Mouse (Mus musculus) adrenal gland, postnatal 14 days (tissue): ENCODE measurements around the gene Bhlhe23. TPM values are rescaled to one million over a fixed set of nuclear protein-coding genes. Genes with fewer than 3 reads are reported as not detected.

ENCODE experiments used
- DNase-seq: peaks from one replicate; pipeline ENCODE4 v3.0.0; 2021; ENCODE audit warnings: mixed read lengths
- total RNA-seq: library from RNA; stranded (reverse); gene quantifications from 2 replicates; pipeline ENCODE4 v1.2.3, GENCODE M21; 2021

Gene Bhlhe23
- total RNA-seq, 1 experiment from 2014 or later: not detected

DNA sequence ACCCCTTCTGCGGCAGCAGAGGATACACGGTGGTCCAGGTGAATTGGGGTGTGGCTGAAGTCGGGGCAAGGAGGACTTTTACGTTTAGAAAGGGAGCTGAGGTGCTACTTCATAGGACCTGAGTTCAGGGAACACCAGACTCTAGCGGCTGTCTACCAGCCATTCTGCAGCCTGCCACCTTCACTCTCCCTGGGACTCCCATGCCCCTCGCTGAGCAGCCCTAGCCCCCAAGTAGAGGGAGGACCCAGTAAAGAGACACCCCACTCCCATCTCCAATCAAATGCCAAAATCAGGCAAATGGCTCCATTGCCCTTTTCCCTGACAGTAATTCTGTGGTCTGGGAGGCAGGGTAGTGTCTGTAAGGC, 51.3 kb downstream of the Bhlhe23 start:
- no peak for DNase-seq

DNA sequence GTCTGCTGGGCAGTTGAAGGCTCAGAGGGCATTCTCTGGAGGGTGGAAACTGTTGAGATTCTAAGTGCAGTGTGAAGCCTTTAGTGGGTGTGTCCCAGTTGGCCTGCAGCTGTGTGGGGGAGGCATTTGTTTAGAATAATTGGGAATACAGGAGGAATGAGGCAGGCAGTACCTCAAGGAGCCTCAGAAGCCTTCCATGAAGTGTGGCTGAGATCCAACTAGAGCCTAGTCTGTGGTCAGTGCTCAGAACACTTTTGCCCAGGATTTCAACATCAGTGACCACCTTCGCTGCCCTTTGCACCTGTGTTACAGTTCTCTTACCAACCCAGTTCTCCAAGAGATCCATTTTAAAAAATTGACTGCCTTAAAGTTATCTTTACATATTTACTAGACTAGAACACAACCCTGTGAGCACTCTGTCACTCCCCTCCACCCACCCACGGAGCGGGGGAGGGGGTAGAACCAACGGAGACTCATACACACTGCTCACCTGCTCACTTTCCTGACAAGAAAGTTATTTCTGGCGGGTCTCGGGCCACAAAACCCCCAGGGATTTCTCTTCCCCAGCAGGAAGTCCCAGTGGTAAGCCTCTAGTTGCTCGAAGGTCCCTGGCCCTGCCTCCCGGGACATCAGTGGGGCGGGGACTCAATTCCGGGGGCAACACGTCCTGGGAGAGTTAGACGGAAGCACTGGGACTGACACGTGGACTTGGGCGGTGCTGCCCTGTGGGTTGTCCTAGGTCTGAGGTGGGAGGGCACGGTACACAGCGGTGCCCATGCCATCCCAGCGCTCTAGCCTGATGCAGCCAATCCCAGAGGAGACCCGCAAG, 51.9 kb downstream of the Bhlhe23 start, which contains the start of gene Slc17a9:
TSS of gene Slc17a9 (plus strand) at position 679 of the 829 bp plus-strand sequence.
- peak; percentile 87 for DNase-seq

Other genes with a start within 250 kb of the Bhlhe23 start
- 19.5 and 21.7 TPM in 2 replicates for gene Mrgbp, start 195.6 kb downstream of the Bhlhe23 start, total RNA-seq
- 46.0 and 50.1 TPM in 2 replicates for gene Ogfr, start 187.7 kb downstream of the Bhlhe23 start, total RNA-seq
- 0.44 and 1.1 TPM in 2 replicates for gene Col9a3, start 179.1 kb downstream of the Bhlhe23 start, total RNA-seq
- 0.15 TPM in 1 of 2 replicates, not detected in the other for gene Tcfl5, start 134.2 kb downstream of the Bhlhe23 start, total RNA-seq
- gene Dido1, start 66.9 kb downstream of the Bhlhe23 start, total RNA-seq: 49.3 and 54.1 TPM in 2 replicates
- 62.9 and 65.5 TPM in 2 replicates for gene Gid8, start 66.8 kb downstream of the Bhlhe23 start, total RNA-seq
- 1.2 and 2.5 TPM in 2 replicates for gene Slc17a9, start 51.6 kb downstream of the Bhlhe23 start, total RNA-seq
- gene Ythdf1, start 144.0 kb upstream of the Bhlhe23 start, total RNA-seq: 52.0 and 61.3 TPM in 2 replicates
- not detected in 2 replicates for gene Birc7, start 152.1 kb upstream of the Bhlhe23 start, total RNA-seq
- 5.2 and 6.6 TPM in 2 replicates for gene Nkain4, start 177.8 kb upstream of the Bhlhe23 start, total RNA-seq
- gene Arfgap1, start 190.3 kb upstream of the Bhlhe23 start, total RNA-seq: 47.9 and 54.8 TPM in 2 replicates
- gene Col20a1, start 209.6 kb upstream of the Bhlhe23 start, total RNA-seq: 3.5 and 3.7 TPM in 2 replicates